Mouse (Mus musculus) MEL (cell line): ENCODE results near the gene Isoc2b. TPM values are rescaled to one million over a fixed set of nuclear protein-coding genes. Genes with fewer than 3 reads are reported as not detected.

Experiments
- DNase-seq: peaks from one replicate; pipeline ENCODE4 v3.0.0; 2011; ENCODE audit warnings: low read depth, low spot score
- H3K27ac ChIP-seq: 2 replicates; pipeline ENCODE4 v1.5.1; 2012; ENCODE audit warnings: low read depth, mild to moderate bottlenecking, control low read depth, low read length, moderate library complexity; ENCODE audit not compliant: control insufficient read depth
- H3K27me3 ChIP-seq, 2 experiments: fragments of 150-350 bp in 1 of 2; sonication (generic) in 1 of 2; 2 replicates each; pipeline ENCODE4 v1.6.1; 2012; ENCODE audit warnings: low read length in 2 of 2, mild to moderate bottlenecking in 2 of 2, improper control_type of control experiment in 1 of 2, moderate library complexity in 1 of 2; ENCODE audit not compliant: insufficient read depth in 2 of 2, control insufficient read depth in 1 of 2
- H3K36me3 ChIP-seq, 2 experiments: 2 replicates each; pipeline ENCODE4 v1.6.1; 2012 to 2014; ENCODE audit warnings: low read length in 2 of 2, improper control_type of control experiment in 1 of 2, inconsistent platforms in 1 of 2, mild to moderate bottlenecking in 1 of 2; ENCODE audit not compliant: insufficient read depth in 2 of 2, control insufficient read depth in 1 of 2
- H3K4me1 ChIP-seq, 2 experiments: fragments of 150-350 bp in 1 of 2; sonication (generic) in 1 of 2; 2 replicates each; pipeline ENCODE4 v1.6.1; 2012; ENCODE audit warnings: low read length in 2 of 2, improper control_type of control experiment in 1 of 2, mild to moderate bottlenecking in 1 of 2; ENCODE audit not compliant: insufficient read depth in 2 of 2, control insufficient read depth in 1 of 2
- H3K4me3 ChIP-seq, 2 experiments: fragments of 150-350 bp in 1 of 2; sonication (generic) in 1 of 2; 2 replicates each; pipeline ENCODE4 v1.5.1; 2012; ENCODE audit warnings: low read depth in 2 of 2, low read length in 2 of 2, mild to moderate bottlenecking in 2 of 2, moderate library complexity in 2 of 2, control low read depth in 1 of 2, improper control_type of control experiment in 1 of 2; ENCODE audit not compliant: control insufficient read depth in 1 of 2, insufficient read depth in 1 of 2
- H3K79me2 ChIP-seq: 2 replicates; pipeline ENCODE4 v1.6.1; 2012; ENCODE audit warnings: mild to moderate bottlenecking, low read length, moderate library complexity; ENCODE audit not compliant: control insufficient read depth, poor library complexity, insufficient read depth
- H3K9ac ChIP-seq: 2 replicates; pipeline ENCODE4 v1.6.1; 2012; ENCODE audit warnings: low read depth, mild to moderate bottlenecking, control low read depth, low read length, moderate library complexity; ENCODE audit not compliant: control insufficient read depth, poor library complexity, severe bottlenecking
- H3K9me3 ChIP-seq: fragments of 150-350 bp; sonication (generic); replicated peaks from 2 replicates; pipeline ENCODE4 v1.6.1; 2012; ENCODE audit warnings: mild to moderate bottlenecking, low read length, improper control_type of control experiment, moderate library complexity; ENCODE audit not compliant: insufficient read depth
- BHLHE40 ChIP-seq: IDR thresholded peaks from 2 replicates; pipeline ENCODE4 v1.6.1; 2012; ENCODE audit warnings: low read depth, mild to moderate bottlenecking, inconsistent platforms, low read length, improper control_type of control experiment, borderline replicate concordance
- CHD1 ChIP-seq: IDR thresholded peaks from 2 replicates; pipeline ENCODE4 v1.6.1; 2012; ENCODE audit warnings: low read depth, mild to moderate bottlenecking, inconsistent platforms, low read length, improper control_type of control experiment
- CHD2 ChIP-seq: IDR thresholded peaks from 2 replicates; pipeline ENCODE4 v1.6.1; 2011; ENCODE audit warnings: low read length, improper control_type of control experiment
- CTCF ChIP-seq, 3 experiments: IDR thresholded peaks in 2 of 3; conservative IDR thresholded peaks in 1 of 3; 2 replicates each; pipeline ENCODE4 v1.5.1; 2011 to 2012; ENCODE audit warnings: low read length in 3 of 3, low read depth in 2 of 3, mild to moderate bottlenecking in 2 of 3, improper control_type of control experiment in 1 of 3, inconsistent platforms in 1 of 3, mixed read lengths in 1 of 3, moderate library complexity in 1 of 3; ENCODE audit not compliant: control insufficient read depth in 1 of 3, insufficient read depth in 1 of 3, poor library complexity in 1 of 3, severe bottlenecking in 1 of 3
- E2F4 ChIP-seq: IDR thresholded peaks from 2 replicates; pipeline ENCODE4 v1.6.1; 2011; ENCODE audit warnings: low read depth, low read length, improper control_type of control experiment, borderline replicate concordance
- EP300 ChIP-seq, 2 experiments: IDR thresholded peaks; 2 replicates each; pipeline ENCODE4 v1.6.1; 2011; ENCODE audit warnings: improper control_type of control experiment in 2 of 2, low read length in 2 of 2, low read depth in 1 of 2, mild to moderate bottlenecking in 1 of 2
- GABPA ChIP-seq: IDR thresholded peaks from 2 replicates; pipeline ENCODE4 v1.6.1; 2012; ENCODE audit warnings: low read depth, mild to moderate bottlenecking, inconsistent platforms, low read length, improper control_type of control experiment, moderate library complexity
- GATA1 ChIP-seq: IDR thresholded peaks from 2 replicates; pipeline ENCODE4 v1.6.1; 2011; ENCODE audit warnings: low read depth, low read length, improper control_type of control experiment
- HCFC1 ChIP-seq: IDR thresholded peaks from 2 replicates; pipeline ENCODE4 v1.6.1; 2012; ENCODE audit warnings: low read depth, mild to moderate bottlenecking, inconsistent platforms, low read length, improper control_type of control experiment, moderate library complexity
- JUND ChIP-seq: IDR thresholded peaks from 2 replicates; pipeline ENCODE4 v1.6.1; 2011; ENCODE audit warnings: low read depth, mild to moderate bottlenecking, improper control_type of control experiment, low read length
- KAT2A ChIP-seq: conservative IDR thresholded peaks from 2 replicates; pipeline ENCODE4 v1.6.1; 2012; ENCODE audit warnings: low read depth, low read length, improper control_type of control experiment, inconsistent platforms
- MAX ChIP-seq: IDR thresholded peaks from 2 replicates; pipeline ENCODE4 v1.6.1; 2011; ENCODE audit warnings: low read length, improper control_type of control experiment
- MAZ ChIP-seq: IDR thresholded peaks from 2 replicates; pipeline ENCODE4 v1.6.1; 2012; ENCODE audit warnings: low read depth, mild to moderate bottlenecking, inconsistent platforms, low read length, improper control_type of control experiment
- MEF2A ChIP-seq: IDR thresholded peaks from 2 replicates; pipeline ENCODE4 v1.6.1; 2014; ENCODE audit warnings: low read depth, mild to moderate bottlenecking, inconsistent platforms, low read length, improper control_type of control experiment; ENCODE audit not compliant: poor library complexity, insufficient replicate concordance, severe bottlenecking; ENCODE audit errors: extremely low read depth
- MYB ChIP-seq: IDR thresholded peaks from 2 replicates; pipeline ENCODE4 v1.6.1; 2011; ENCODE audit warnings: mild to moderate bottlenecking, low read depth, low read length, improper control_type of control experiment
- MYC ChIP-seq: IDR thresholded peaks from 2 replicates; pipeline ENCODE4 v1.6.1; 2011; ENCODE audit warnings: low read depth, mild to moderate bottlenecking, low read length, improper control_type of control experiment, moderate library complexity
- NELFE ChIP-seq: IDR thresholded peaks from 2 replicates; pipeline ENCODE4 v1.6.1; 2011; ENCODE audit warnings: low read depth, low read length, improper control_type of control experiment
- NRF1 ChIP-seq: IDR thresholded peaks from 2 replicates; pipeline ENCODE4 v1.6.1; 2014; ENCODE audit warnings: low read depth, mild to moderate bottlenecking, inconsistent platforms, low read length, improper control_type of control experiment, moderate library complexity; ENCODE audit not compliant: poor library complexity, insufficient read depth, severe bottlenecking
- POLR2A ChIP-seq, 2 experiments: IDR thresholded peaks; 2 replicates each; pipeline ENCODE4 v1.6.1; 2011 to 2012; ENCODE audit warnings: low read length in 2 of 2, mild to moderate bottlenecking in 2 of 2, control low read depth in 1 of 2, improper control_type of control experiment in 1 of 2, low read depth in 1 of 2, moderate library complexity in 1 of 2; ENCODE audit not compliant: control insufficient read depth in 1 of 2, insufficient read depth in 1 of 2, poor library complexity in 1 of 2
- POLR2AphosphoS2 ChIP-seq: IDR thresholded peaks from 2 replicates; pipeline ENCODE4 v1.6.1; 2011; ENCODE audit warnings: low read length, improper control_type of control experiment
- POLR2AphosphoS5 ChIP-seq: IDR thresholded peaks from 2 replicates; pipeline ENCODE4 v1.6.1; 2012; ENCODE audit warnings: low read depth, borderline replicate concordance, mild to moderate bottlenecking, inconsistent platforms, low read length, moderate library complexity, mixed read lengths
- RAD21 ChIP-seq: IDR thresholded peaks from 2 replicates; pipeline ENCODE4 v1.6.1; 2011; ENCODE audit warnings: mild to moderate bottlenecking, low read depth, low read length, improper control_type of control experiment
- RCOR1 ChIP-seq: IDR thresholded peaks from 2 replicates; pipeline ENCODE4 v1.6.1; 2012; ENCODE audit warnings: low read depth, mild to moderate bottlenecking, inconsistent platforms, low read length, improper control_type of control experiment
- SIN3A ChIP-seq: IDR thresholded peaks from 2 replicates; pipeline ENCODE4 v1.6.1; 2012; ENCODE audit warnings: low read length, improper control_type of control experiment, inconsistent platforms
- SMC3 ChIP-seq: IDR thresholded peaks from 2 replicates; pipeline ENCODE4 v1.6.1; 2011; ENCODE audit warnings: low read depth, low read length, improper control_type of control experiment
- TCF12 ChIP-seq: IDR thresholded peaks from 2 replicates; pipeline ENCODE4 v1.6.1; 2014; ENCODE audit warnings: low read depth, mild to moderate bottlenecking, inconsistent platforms, low read length, improper control_type of control experiment, moderate library complexity
- USF2 ChIP-seq, 2 experiments: IDR thresholded peaks; 2 replicates each; pipeline ENCODE4 v1.6.1; 2011 to 2012; ENCODE audit warnings: improper control_type of control experiment in 2 of 2, low read length in 2 of 2, borderline replicate concordance in 1 of 2, inconsistent platforms in 1 of 2, low read depth in 1 of 2, mild to moderate bottlenecking in 1 of 2; ENCODE audit not compliant: insufficient read depth in 1 of 2
- ZC3H11A ChIP-seq: IDR thresholded peaks from 2 replicates; pipeline ENCODE4 v1.6.1; 2012; ENCODE audit warnings: low read depth, mild to moderate bottlenecking, inconsistent platforms, low read length, improper control_type of control experiment
- ZMIZ1 ChIP-seq: IDR thresholded peaks from 2 replicates; pipeline ENCODE4 v1.6.1; 2012; ENCODE audit warnings: low read depth, mild to moderate bottlenecking, inconsistent platforms, low read length, improper control_type of control experiment, moderate library complexity
- ZNF384 ChIP-seq: IDR thresholded peaks from 2 replicates; pipeline ENCODE4 v1.6.1; 2012; ENCODE audit warnings: low read depth, mild to moderate bottlenecking, inconsistent platforms, low read length, improper control_type of control experiment
- polyA plus RNA-seq, 2 experiments: library from polyadenylated mRNA; stranded (reverse) in 1 of 2; unstranded in 1 of 2; fragments of >175 nt in 1 of 2; fragments of >200 nt in 1 of 2; gene quantifications; 2 replicates each; pipeline versions ENCODE4 v1.2.1 to v1.2.4; 2012; ENCODE audit warnings: low replicate concordance in 2 of 2, low read depth in 1 of 2; ENCODE audit not compliant: insufficient read length in 2 of 2, insufficient read depth in 1 of 2, missing spikeins in 1 of 2
- total RNA-seq: library from RNA; depleted of rRNA; stranded (reverse); fragments of 300-350 nt; gene quantifications from 2 replicates; pipeline ENCODE4 v1.2.3, GENCODE M21; 2012

Isoc2b gene
- total and polyA plus RNA-seq, 3 experiments = 2.8 to 3.0 TPM; not detected in 1

DNA sequence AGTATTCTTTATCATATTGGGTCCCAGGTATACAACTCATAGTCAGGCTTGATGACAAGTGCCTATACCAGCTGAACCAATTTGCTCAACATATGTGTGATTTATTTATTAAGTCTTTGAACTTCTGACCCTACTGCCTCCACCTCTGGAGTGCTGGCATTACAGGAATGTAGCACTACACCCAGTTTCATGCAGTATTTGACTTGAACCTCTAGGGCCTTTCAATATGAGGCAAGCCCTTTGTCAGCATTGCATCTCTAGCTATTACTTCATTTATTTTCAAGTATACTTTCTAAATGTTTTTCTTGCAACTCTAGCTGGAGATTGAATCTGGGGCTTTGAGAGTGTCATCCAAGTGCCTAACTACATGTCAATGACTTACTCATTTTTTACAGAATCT lies 67.8 kb downstream of the Isoc2b start:
- H3K9ac ChIP-seq = no peak overlapping the region
- DNase-seq = peak; percentile 15
- no peaks in the 10 kb centered on the region for H3K4me1 ChIP-seq
- peaks cover 4% of the 10 kb centered on the region in 2 experiments; a peak in 3 of 4 replicates for H3K36me3 ChIP-seq
- H3K27me3 ChIP-seq = no peaks in the 10 kb centered on the region
- no peaks in the 10 kb centered on the region for H3K9me3 ChIP-seq
- TF ChIP-seq MYC (no peak), MYB (no peak), TCF12 (no peak), JUND (no peak), NELFE (no peak), CTCF (IDR thresholded peaks at IDR 0.05 in 2 of 3, conservative IDR thresholded peaks at IDR 0.05 in 1 of 3; ENCODE audit: control insufficient read depth in 1 of 3, insufficient read depth in 1 of 3, low read depth in 2 of 3, low read length in 3 of 3, poor library complexity in 1 of 3, severe bottlenecking in 1 of 3) (no peak), MEF2A (no peak), GATA1 (no peak), BHLHE40 (no peak)
- H3K79me2 ChIP-seq = no peaks in the 10 kb centered on the region
- H3K27ac ChIP-seq = no peak overlapping the region
- no peak overlapping the region for H3K4me3 ChIP-seq

DNA sequence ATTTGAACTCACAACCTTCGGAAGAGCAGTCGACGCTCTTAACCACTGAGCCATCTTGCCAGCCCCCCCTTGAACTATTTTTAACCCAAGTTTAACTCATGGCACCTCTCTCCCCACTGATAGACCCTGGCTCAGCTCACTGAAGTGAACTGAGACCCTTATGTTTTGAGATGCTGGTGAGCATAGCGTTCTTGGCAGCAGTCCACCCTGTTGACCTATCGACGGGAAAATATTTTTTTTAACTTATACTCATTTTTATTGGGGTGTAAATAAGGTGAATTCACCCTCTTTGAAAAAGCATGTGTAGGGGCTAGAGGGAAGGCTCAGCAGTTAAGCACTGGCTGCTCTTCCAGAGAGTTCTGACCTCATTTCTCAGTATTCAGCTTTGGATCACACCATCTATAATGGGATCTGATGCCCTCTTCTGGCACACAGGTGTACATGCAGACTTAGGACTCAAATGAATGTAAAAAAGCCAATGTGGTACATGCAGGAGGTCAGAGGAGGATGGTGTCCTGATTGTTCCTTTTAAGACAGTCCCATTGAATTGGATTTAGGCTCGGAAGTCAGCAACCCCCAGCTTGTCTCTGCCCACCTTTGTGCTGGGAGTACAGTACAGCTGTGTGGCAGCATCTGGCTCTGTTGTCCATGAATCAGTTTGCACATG lies 74.2 kb downstream of the Isoc2b start:
- no peak overlapping the region for H3K4me3 ChIP-seq
- H3K27ac ChIP-seq = no peak overlapping the region
- H3K9ac ChIP-seq = no peak overlapping the region
- H3K4me1 ChIP-seq = peaks cover 0 to 7% of the 10 kb centered on the region in 2 experiments; a peak in 2 of 4 replicates
- no peaks in the 10 kb centered on the region for H3K27me3 ChIP-seq
- peaks cover 24% of the 10 kb centered on the region for H3K79me2 ChIP-seq
- H3K9me3 ChIP-seq = no peaks in the 10 kb centered on the region
- H3K36me3 ChIP-seq = peaks cover 9 to 10% of the 10 kb centered on the region in 2 experiments
- DNase-seq = peak; percentile 75
- TF ChIP-seq ZMIZ1 (no peak; the same call in 1 of the 2 replicates), SMC3 (peak; percentile 43), MAX (no peak), CHD1 (no peak), POLR2A (IDR thresholded peaks at IDR 0.05; ENCODE audit: control insufficient read depth in 1 of 2, insufficient read depth in 1 of 2, low read depth in 1 of 2, low read length in 2 of 2, poor library complexity in 1 of 2) (peak in 1 of 2 experiments; percentile 63; a peak in 2 of 4 replicates), POLR2AphosphoS5 (peak; percentile 53; the same call in 1 of the 2 replicates), CHD2 (no peak), SIN3A (no peak), USF2 (IDR thresholded peaks at IDR 0.05; ENCODE audit: borderline replicate concordance in 1 of 2, insufficient read depth in 1 of 2, low read depth in 1 of 2, low read length in 2 of 2) (no peak), CTCF (IDR thresholded peaks at IDR 0.05 in 2 of 3, conservative IDR thresholded peaks at IDR 0.05 in 1 of 3; ENCODE audit: control insufficient read depth in 1 of 3, insufficient read depth in 1 of 3, low read depth in 2 of 3, low read length in 3 of 3, poor library complexity in 1 of 3, severe bottlenecking in 1 of 3) (peak in 2 of 3 experiments; percentile 54 to 56; a peak in 4 of 6 replicates), GABPA (no peak), E2F4 (no peak), MAZ (no peak), RCOR1 (no peak), NRF1 (no peak), RAD21 (peak; percentile 10; the same call in 1 of the 2 replicates), EP300 (IDR thresholded peaks at IDR 0.05; ENCODE audit: low read depth in 1 of 2, low read length in 2 of 2) (no peak), MEF2A (no peak), KAT2A (no peak), MYC (peak; percentile 29; the same call in 1 of the 2 replicates), POLR2AphosphoS2 (peak; percentile 95), ZC3H11A (no peak; the same call in 1 of the 2 replicates), TCF12 (no peak), HCFC1 (no peak), JUND (no peak), ZNF384 (no peak)
